In genomic region chr5:107782360-107782759, GRCm38 (mm10) we compare ENCODE assay signal across 38 mouse cellular contexts. TPM values are rescaled to one million over a fixed set of nuclear protein-coding genes. Genes with fewer than 3 reads are reported as not detected.
DNase-seq lines count a peak whose midpoint lies in the region; ATAC-seq and TF ChIP-seq lines count a peak whose summit lies in the region.
"Had no signal": no experiment of that assay in that cellular context is flagged by ENCODE, and none has a peak within 500 bp of the region (broad histone marks: within the 10 kb centered on the region; RNA-seq: fewer than 3 reads in every experiment).

No protein-coding gene starts in this region.

- H3K4me3 ChIP-seq in lung, embryonic 14.5 days (ENCODE audit: low read depth, low read length): no peak overlapping the region
- H3K4me3 ChIP-seq in lung, postnatal 0 days (ENCODE audit: low read depth, low read length): no peak overlapping the region
- H3K4me3 ChIP-seq in MEL (ENCODE audit: control insufficient read depth in 1 of 2, insufficient read depth in 1 of 2, low read depth in 2 of 2, low read length in 2 of 2): no peak overlapping the region
- no peak overlapping the region for H3K4me3 ChIP-seq in midbrain, embryonic 16.5 days (ENCODE audit: low read depth, low read length)
- H3K4me3 ChIP-seq: forebrain, embryonic 13.5 days; heart, embryonic 10.5 days; heart, embryonic 15.5 days; kidney, embryonic 15.5 days; liver, embryonic 13.5 days; stomach, embryonic 15.5 days had no signal

- no peak for TF ChIP-seq EP300 in lung, postnatal 0 days (IDR thresholded peaks at IDR 0.05)
- no peak for TF ChIP-seq EP300 in MEL (IDR thresholded peaks at IDR 0.05; ENCODE audit: low read depth in 1 of 2, low read length in 2 of 2)

- H3K79me2 ChIP-seq in MEL (ENCODE audit: control insufficient read depth, insufficient read depth, low read length, poor library complexity): no peaks in the 10 kb centered on the region

- no peaks in the 10 kb centered on the region for H3K27me3 ChIP-seq in lung, embryonic 14.5 days (ENCODE audit: insufficient read depth, low read length)
- no peaks in the 10 kb centered on the region for H3K27me3 ChIP-seq in lung, postnatal 0 days (replicated peaks; ENCODE audit: insufficient read depth, low read length)
- no peaks in the 10 kb centered on the region for H3K27me3 ChIP-seq in MEL (ENCODE audit: control insufficient read depth in 1 of 2, insufficient read depth in 2 of 2, low read length in 2 of 2)
- no peaks in the 10 kb centered on the region for H3K27me3 ChIP-seq in midbrain, embryonic 16.5 days (ENCODE audit: control insufficient read depth, insufficient read depth, low read depth, low read length)
- H3K27me3 ChIP-seq: forebrain, embryonic 13.5 days; heart, embryonic 15.5 days; kidney, embryonic 15.5 days; liver, embryonic 13.5 days; stomach, embryonic 15.5 days had no signal

- H3K4me2 ChIP-seq in lung, embryonic 14.5 days: no peak overlapping the region
- H3K4me2 ChIP-seq in lung, postnatal 0 days (replicated peaks; ENCODE audit: low read depth, low read length): no peak overlapping the region
- no peak overlapping the region for H3K4me2 ChIP-seq in midbrain, embryonic 16.5 days (ENCODE audit: low read length)
- H3K4me2 ChIP-seq: forebrain, embryonic 13.5 days; heart, embryonic 15.5 days; kidney, embryonic 15.5 days; liver, embryonic 13.5 days; midbrain, embryonic 11.5 days; stomach, embryonic 15.5 days had no signal

- no peak overlapping the region for H3K27ac ChIP-seq in lung, embryonic 14.5 days (ENCODE audit: low read depth)
- no peak overlapping the region for H3K27ac ChIP-seq in lung, postnatal 0 days (ENCODE audit: low read length)
- no peak overlapping the region for H3K27ac ChIP-seq in MEL (ENCODE audit: control insufficient read depth, low read depth, low read length)
- H3K27ac ChIP-seq in midbrain, embryonic 16.5 days (ENCODE audit: low read length): no peak overlapping the region
- H3K27ac ChIP-seq: forebrain, embryonic 13.5 days; heart, embryonic 10.5 days; heart, embryonic 15.5 days; hindbrain, postnatal 0 days; kidney, embryonic 15.5 days; liver, embryonic 13.5 days; stomach, embryonic 15.5 days had no signal

- H3K4me1 ChIP-seq in lung, embryonic 14.5 days (ENCODE audit: insufficient read depth): no peaks in the 10 kb centered on the region
- H3K4me1 ChIP-seq in lung, postnatal 0 days (ENCODE audit: insufficient read depth, low read depth, low read length): no peaks in the 10 kb centered on the region
- no peaks in the 10 kb centered on the region for H3K4me1 ChIP-seq in MEL (ENCODE audit: control insufficient read depth in 1 of 2, insufficient read depth in 2 of 2, low read length in 2 of 2)
- H3K4me1 ChIP-seq in midbrain, embryonic 16.5 days (ENCODE audit: control insufficient read depth, insufficient read depth, low read length): no peaks in the 10 kb centered on the region
- H3K4me1 ChIP-seq: forebrain, embryonic 13.5 days; heart, embryonic 10.5 days; heart, embryonic 15.5 days; kidney, embryonic 15.5 days; liver, embryonic 13.5 days; stomach, embryonic 15.5 days had no signal

- TF ChIP-seq CTCF in lung, embryonic 14.5 days (IDR thresholded peaks at IDR 0.05; ENCODE audit: low read depth): no peak
- TF ChIP-seq CTCF in lung, postnatal 0 days (IDR thresholded peaks at IDR 0.05): no peak
- peak in 1 of 3 experiments; percentile 12; a peak in 1 of 6 replicates for TF ChIP-seq CTCF in MEL (IDR thresholded peaks at IDR 0.05 in 2 of 3, conservative IDR thresholded peaks at IDR 0.05 in 1 of 3; ENCODE audit: control insufficient read depth in 1 of 3, insufficient read depth in 1 of 3, low read depth in 2 of 3, low read length in 3 of 3, poor library complexity in 1 of 3, severe bottlenecking in 1 of 3)

- no peaks in the 10 kb centered on the region for H3K9me3 ChIP-seq in lung, embryonic 14.5 days (ENCODE audit: low read depth, low read length)
- H3K9me3 ChIP-seq in lung, postnatal 0 days (ENCODE audit: low read length): no peaks in the 10 kb centered on the region
- H3K9me3 ChIP-seq in MEL (replicated peaks; ENCODE audit: insufficient read depth, low read length): no peaks in the 10 kb centered on the region
- H3K9me3 ChIP-seq in midbrain, embryonic 16.5 days (replicated peaks; ENCODE audit: control insufficient read depth, low read length, poor library complexity, severe bottlenecking): no peaks in the 10 kb centered on the region
- H3K9me3 ChIP-seq: forebrain, embryonic 13.5 days; heart, embryonic 10.5 days; heart, embryonic 15.5 days; kidney, embryonic 15.5 days; liver, embryonic 13.5 days; stomach, embryonic 15.5 days had no signal

- 93% methylated on average over 1 of the region's 1 CpGs for WGBS in lung, embryonic 14.5 days
- whole genome bisulfite sequencing in lung, postnatal 0 days: 96% methylated on average over 1 of the region's 1 CpGs
- 95% methylated on average over 1 of the region's 1 CpGs for WGBS in midbrain, embryonic 16.5 days

- no peak for ATAC-seq in lung, embryonic 14.5 days (ENCODE audit: insufficient read depth)
- no peak for ATAC-seq in lung, postnatal 0 days
- ATAC-seq in midbrain, embryonic 16.5 days: no peak
- ATAC-seq in megakaryocyte progenitor cell, adult 5-6 weeks (replicated peaks; ENCODE audit: poor library complexity): no peak
- ATAC-seq: activated CD4-positive, CD25-positive, alpha-beta regulatory T cell, adult 4 months; forebrain, embryonic 13.5 days; hindbrain, postnatal 0 days had no signal

- DNase-seq in lung, embryonic 14.5 days: peak; percentile 9
- no peak for DNase-seq in lung, postnatal 0 days (ENCODE audit: low spot score)
- peak; percentile 12 for DNase-seq in A20 (ENCODE audit: low read depth, low spot score)
- no peak for DNase-seq in MEL (ENCODE audit: low read depth, low spot score)
- DNase-seq in left cerebral cortex, postnatal 10 days (ENCODE audit: extremely low spot score in 1 of 2, low spot score in 2 of 2): no peak
- DNase-seq: adrenal gland, adult 2 months; cerebellum, adult 2 months; cerebellum, postnatal 14 days; gastrocnemius, postnatal 25 days; heart, adult 11 months; kidney, adult 18-20 months; kidney, postnatal 25 days; left cerebral cortex, postnatal 4 days; liver, embryonic 13.5 days; lung, adult 18-20 months; lung, postnatal 14 days; right cerebral cortex, postnatal 14 days had no signal

- H3K36me3 ChIP-seq in lung, embryonic 14.5 days (ENCODE audit: insufficient read depth): peaks cover 11% of the 10 kb centered on the region; the same call in 1 of the 2 replicates
- H3K36me3 ChIP-seq in lung, postnatal 0 days (ENCODE audit: insufficient read depth, low read length): peaks cover 7% of the 10 kb centered on the region; the same call in 1 of the 2 replicates
- H3K36me3 ChIP-seq in MEL (ENCODE audit: control insufficient read depth in 1 of 2, insufficient read depth in 2 of 2, low read length in 2 of 2): no peaks in the 10 kb centered on the region; a peak in 2 of 4 replicates
- H3K36me3 ChIP-seq in midbrain, embryonic 16.5 days (ENCODE audit: control insufficient read depth, insufficient read depth, low read length): no peaks in the 10 kb centered on the region

- peak; percentile 24 for TF ChIP-seq RAD21 in MEL (IDR thresholded peaks at IDR 0.05; ENCODE audit: low read depth, low read length)

- intact Hi-C loops in left cerebral cortex, postnatal 10 days (cut with DNase I): loop anchor here (10.0 kb wide), 1 partner anchor 168 kb away; no protein-coding TSS in a partner anchor

- H3K9ac ChIP-seq in lung, embryonic 14.5 days: no peak overlapping the region
- no peak overlapping the region for H3K9ac ChIP-seq in lung, postnatal 0 days (replicated peaks; ENCODE audit: low read depth)
- no peak overlapping the region for H3K9ac ChIP-seq in MEL (ENCODE audit: control insufficient read depth, low read depth, low read length, poor library complexity, severe bottlenecking)
- H3K9ac ChIP-seq in midbrain, embryonic 16.5 days (ENCODE audit: low read depth, low read length): no peak overlapping the region
- H3K9ac ChIP-seq: forebrain, embryonic 13.5 days; heart, embryonic 15.5 days; kidney, embryonic 15.5 days; liver, embryonic 13.5 days; stomach, embryonic 15.5 days had no signal

- no peak for TF ChIP-seq POLR2A in MEL (IDR thresholded peaks at IDR 0.05; ENCODE audit: control insufficient read depth in 1 of 2, insufficient read depth in 1 of 2, low read depth in 1 of 2, low read length in 2 of 2, poor library complexity in 1 of 2)

TF ChIP-seq in MEL, 35 proteins besides CTCF, POLR2A, EP300 and RAD21:
- no peak for TF ChIP-seq ZNF384 (IDR thresholded peaks at IDR 0.05; ENCODE audit: low read depth, low read length)
- peak; percentile 28; the same call in 1 of the 2 replicates for TF ChIP-seq SMC3 (IDR thresholded peaks at IDR 0.05; ENCODE audit: low read depth, low read length)
- TF ChIP-seq TAL1 (IDR thresholded peaks at IDR 0.05; ENCODE audit: low read length): no peak

RNA-seq across cellular contexts. Expression of gene Ube2d2b, which starts 47.5 kb away (rescaled TPM):
- polyA plus RNA-seq in lung, embryonic 14.5 days (2014; fragmentation: Nextera tagmentation; extraction: Ambion mirVana): 0.11 and 0.50 TPM in 2 replicates
- polyA plus RNA-seq in lung, postnatal 0 days (2015; fragmentation: Nextera tagmentation; extraction: Ambion mirVana): 0.11 and 0.15 TPM in 2 replicates
- not detected in 2 replicates for total RNA-seq in MEL (2012; rRNA removed)
- under 1 TPM in 1 of 2 experiments, not detected in 1; 0.08 TPM for polyA plus RNA-seq in MEL (2012; ENCODE audit: insufficient read depth in 1 of 2, insufficient read length in 2 of 2, low read depth in 1 of 2, low replicate concordance in 2 of 2, missing spikeins in 1 of 2)
- not detected for total RNA-seq in left cerebral cortex, postnatal 10 days (2021)
- 0.10 and 0.16 TPM in 2 replicates for polyA plus RNA-seq in midbrain, embryonic 16.5 days (2015; fragmentation: Nextera tagmentation; extraction: Ambion mirVana)
- total RNA-seq in megakaryocyte progenitor cell, adult 5-6 weeks (2015): not detected in 2 replicates
- not detected in 2 replicates for total RNA-seq in megakaryocyte progenitor cell, adult 5-6 weeks (2017)
- total RNA-seq: adrenal gland, adult 2 months; adrenal gland, postnatal 4 days; gastrocnemius, adult 18-20 months; gastrocnemius, postnatal 25 days; heart, postnatal 25 days; hindbrain, postnatal 0 days; layer of hippocampus, adult 18-20 months; layer of hippocampus, postnatal 14 days; left cerebral cortex, adult 8-10 months; left cerebral cortex, postnatal 4 days; monocyte, adult 5-6 weeks had no signal
- polyA plus RNA-seq: adrenal gland, adult 2 months; cerebellum, adult 2 months; limb, embryonic 14.5 days; midbrain, embryonic 11.5 days; small intestine, adult 2 months had no signal

RNA-seq across cellular contexts. Expression of gene Gfi1, which starts 56.5 kb away (rescaled TPM):
- 0.07 and 0.14 TPM in 2 replicates for polyA plus RNA-seq in lung, embryonic 14.5 days (2014; fragmentation: Nextera tagmentation; extraction: Ambion mirVana)
- 0.08 TPM in 2 replicates for polyA plus RNA-seq in lung, postnatal 0 days (2015; fragmentation: Nextera tagmentation; extraction: Ambion mirVana)
- not detected in 2 replicates for total RNA-seq in MEL (2012; rRNA removed)
- polyA plus RNA-seq in MEL (2012; ENCODE audit: insufficient read depth in 1 of 2, insufficient read length in 2 of 2, low read depth in 1 of 2, low replicate concordance in 2 of 2, missing spikeins in 1 of 2): under 1 TPM in 1 of 2 experiments, not detected in 1; 0.04 TPM
- not detected for total RNA-seq in left cerebral cortex, postnatal 10 days (2021)
- polyA plus RNA-seq in midbrain, embryonic 16.5 days (2015; fragmentation: Nextera tagmentation; extraction: Ambion mirVana): not detected in 2 replicates
- 45.2 and 47.9 TPM in 2 replicates for total RNA-seq in megakaryocyte progenitor cell, adult 5-6 weeks (2015)
- 57.9 and 61.6 TPM in 2 replicates for total RNA-seq in megakaryocyte progenitor cell, adult 5-6 weeks (2017)
- total RNA-seq: gastrocnemius, adult 18-20 months; heart, postnatal 25 days; layer of hippocampus, adult 18-20 months; layer of hippocampus, postnatal 14 days; left cerebral cortex, adult 8-10 months had no signal
- polyA plus RNA-seq: cerebellum, adult 2 months; embryonic facial prominence, embryonic 11.5 days; forebrain, embryonic 13.5 days; heart, embryonic 10.5 days; kidney, embryonic 15.5 days; midbrain, embryonic 11.5 days; neural tube, embryonic 14.5 days had no signal

Comparison
In these comparisons a context has a peak if more than half of its experiments do, and no peak if none do; other contexts are left out.
1. DNase-seq: peak in lung, embryonic 14.5 days (single experiment) and A20 (single experiment); none in lung, postnatal 0 days (single experiment), MEL (single experiment) and left cerebral cortex, postnatal 10 days (0 of 2).